Mouse (Mus musculus) liver, postnatal 0 days (tissue): ENCODE measurements around the gene Cubn.

Experiments used
- CTCF ChIP-seq: sonication (generic); IDR thresholded peaks from 2 replicates; pipeline ENCODE4 v1.5.1; 2016; ENCODE audit warnings: antibody characterized with exemption, low read depth
- EP300 ChIP-seq: IDR thresholded peaks from 2 replicates; pipeline ENCODE4 v1.6.1; 2016; ENCODE audit warnings: antibody characterized with exemption, low read depth, mild to moderate bottlenecking

GRCm38 (mm10) chr2:13527531-13527930 lies 35.9 kb upstream of the Cubn start:
- TF ChIP-seq CTCF (no peak), EP300 (no peak)
